Mouse (Mus musculus): ENCODE results near the gene Tomm7. TPM values are rescaled to one million over a fixed set of nuclear protein-coding genes. Genes with fewer than 3 reads are reported as not detected.
"Not testable (repeated sequence)": the region's sequence is repeated elsewhere in the genome, so short reads cannot be mapped to it uniquely, and the experiment has no call there.

The Tomm7 gene
- polyA plus RNA-seq, 1 experiment: 89.0 TPM

GRCm38 (mm10) chr5:23855484-23855883 is 11.5 kb upstream of the Tomm7 start:
- no peak for DNase-seq (ENCODE audit: extremely low spot score in 1 of 2, low spot score in 1 of 2)

- not testable (repeated sequence) for DNase-seq (ENCODE audit: extremely low spot score in 1 of 2, low spot score in 1 of 2)
These were observed 9.0 kb upstream of the Tomm7 start for GRCm38 (mm10) chr5:23852916-23853315.

GRCm38 (mm10) chr5:23851160-23851555 is 7.2 kb upstream of the Tomm7 start:
- DNase-seq (ENCODE audit: extremely low spot score in 1 of 2, low spot score in 1 of 2): not testable (repeated sequence)

GRCm38 (mm10) chr5:23850345-23851159 is 6.6 kb upstream of the Tomm7 start:
- peak; percentile 64 to 94 for DNase-seq (ENCODE audit: extremely low spot score in 1 of 2, low spot score in 1 of 2)

- no peak for DNase-seq (ENCODE audit: extremely low spot score in 1 of 2, low spot score in 1 of 2)
These were observed 1.2 kb upstream of the Tomm7 start for GRCm38 (mm10) chr5:23845141-23845540.

- DNase-seq (ENCODE audit: extremely low spot score in 1 of 2, low spot score in 1 of 2): peak in 1 of 2 experiments; percentile 53
These were observed 525 bp upstream of the Tomm7 start for GRCm38 (mm10) chr5:23844531-23844841.

- no peak for DNase-seq (ENCODE audit: extremely low spot score in 1 of 2, low spot score in 1 of 2)
These were observed 5.8 kb downstream of the Tomm7 start for GRCm38 (mm10) chr5:23838158-23838557.

GRCm38 (mm10) chr5:23835691-23836090 is 8.3 kb downstream of the Tomm7 start:
- DNase-seq (ENCODE audit: extremely low spot score in 1 of 2, low spot score in 1 of 2): not testable (repeated sequence)

GRCm38 (mm10) chr5:23830897-23831752 is 12.8 kb downstream of the Tomm7 start:
- no peak for DNase-seq (ENCODE audit: extremely low spot score in 1 of 2, low spot score in 1 of 2)

GRCm38 (mm10) chr5:23826321-23827004 is 17.5 kb downstream of the Tomm7 start:
- peak in 1 of 2 experiments; percentile 62 for DNase-seq (ENCODE audit: extremely low spot score in 1 of 2, low spot score in 1 of 2)

- no peak for DNase-seq (ENCODE audit: extremely low spot score in 1 of 2, low spot score in 1 of 2)
These were observed 19.7 kb downstream of the Tomm7 start for GRCm38 (mm10) chr5:23824171-23824733.

- no peak for DNase-seq (ENCODE audit: extremely low spot score in 1 of 2, low spot score in 1 of 2)
These were observed 21.7 kb downstream of the Tomm7 start for GRCm38 (mm10) chr5:23822306-23822705.

- DNase-seq (ENCODE audit: extremely low spot score in 1 of 2, low spot score in 1 of 2): no peak
These were observed 27.3 kb downstream of the Tomm7 start for GRCm38 (mm10) chr5:23816681-23817080.

- no peak for DNase-seq (ENCODE audit: extremely low spot score in 1 of 2, low spot score in 1 of 2)
These were observed 29.1 kb downstream of the Tomm7 start for GRCm38 (mm10) chr5:23814841-23815240.

GRCm38 (mm10) chr5:23792726-23793125 is 51.2 kb downstream of the Tomm7 start:
- DNase-seq (ENCODE audit: extremely low spot score in 1 of 2, low spot score in 1 of 2): no peak

- DNase-seq (ENCODE audit: extremely low spot score in 1 of 2, low spot score in 1 of 2): no peak
These were observed 54.8 kb downstream of the Tomm7 start for GRCm38 (mm10) chr5:23789078-23789612.
